Mouse (Mus musculus) adrenal gland, postnatal 14 days (tissue): ENCODE results near the gene Kat2a. TPM values are rescaled to one million over a fixed set of nuclear protein-coding genes. Genes with fewer than 3 reads are reported as not detected.

ENCODE experiments used
- DNase-seq: peaks from one replicate; pipeline ENCODE4 v3.0.0; 2021; ENCODE audit warnings: mixed read lengths
- total RNA-seq: library from RNA; stranded (reverse); gene quantifications from 2 replicates; pipeline ENCODE4 v1.2.3, GENCODE M21; 2021

The Kat2a gene
- total RNA-seq, 1 experiment from 2014 or later, result 39.9 TPM

DNA sequence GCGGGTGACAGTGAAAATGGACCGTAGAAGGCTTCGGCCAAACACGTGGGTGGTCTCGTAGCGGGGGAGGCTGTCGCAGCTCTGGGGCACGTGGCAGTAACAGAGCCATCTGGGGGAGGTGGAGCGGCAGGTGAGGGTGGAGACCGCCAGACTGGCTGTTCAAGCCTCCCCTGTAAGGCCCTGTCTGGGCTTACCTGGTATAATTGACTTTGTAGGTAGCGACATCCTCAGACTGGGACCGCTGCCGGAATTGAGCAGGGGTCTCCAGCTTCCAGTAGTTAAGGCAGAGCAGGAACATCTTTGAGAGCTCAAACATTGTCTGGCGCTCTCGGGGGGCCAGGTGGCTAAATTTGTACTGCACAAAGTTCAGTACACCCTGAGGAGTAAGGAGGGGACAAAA is 1.7 kb downstream of the Kat2a start:
- no peak for DNase-seq

DNA sequence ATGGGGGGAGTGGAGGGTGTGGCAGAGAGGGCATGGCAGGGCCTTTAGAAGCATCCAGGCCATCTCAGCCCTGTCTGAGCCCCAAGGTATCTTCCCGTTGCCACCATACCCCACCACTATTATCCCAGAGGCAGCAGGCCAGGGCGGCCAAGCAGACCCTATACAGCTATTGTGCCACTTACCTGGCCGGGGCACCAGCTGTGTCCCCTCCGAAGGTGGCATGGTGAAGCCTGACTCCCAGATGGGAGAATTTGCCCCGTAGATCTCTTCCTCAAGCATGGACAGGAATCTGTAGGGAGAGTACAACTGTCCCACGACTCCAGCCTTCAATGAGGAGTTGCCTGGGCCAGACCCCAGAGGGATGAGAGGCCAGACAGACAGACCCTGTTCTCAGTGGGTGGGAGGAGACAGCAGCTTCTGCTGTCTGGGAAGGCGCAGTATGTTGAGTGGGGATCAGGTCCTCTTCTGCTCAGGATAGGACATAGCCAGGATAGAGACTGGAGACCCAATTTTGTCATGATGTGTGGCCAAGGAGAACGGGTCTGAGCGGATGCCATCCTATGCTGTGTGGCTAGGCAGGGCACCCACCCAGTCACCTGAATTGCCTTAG is 3.0 kb downstream of the Kat2a start:
- no peak for DNase-seq

DNA sequence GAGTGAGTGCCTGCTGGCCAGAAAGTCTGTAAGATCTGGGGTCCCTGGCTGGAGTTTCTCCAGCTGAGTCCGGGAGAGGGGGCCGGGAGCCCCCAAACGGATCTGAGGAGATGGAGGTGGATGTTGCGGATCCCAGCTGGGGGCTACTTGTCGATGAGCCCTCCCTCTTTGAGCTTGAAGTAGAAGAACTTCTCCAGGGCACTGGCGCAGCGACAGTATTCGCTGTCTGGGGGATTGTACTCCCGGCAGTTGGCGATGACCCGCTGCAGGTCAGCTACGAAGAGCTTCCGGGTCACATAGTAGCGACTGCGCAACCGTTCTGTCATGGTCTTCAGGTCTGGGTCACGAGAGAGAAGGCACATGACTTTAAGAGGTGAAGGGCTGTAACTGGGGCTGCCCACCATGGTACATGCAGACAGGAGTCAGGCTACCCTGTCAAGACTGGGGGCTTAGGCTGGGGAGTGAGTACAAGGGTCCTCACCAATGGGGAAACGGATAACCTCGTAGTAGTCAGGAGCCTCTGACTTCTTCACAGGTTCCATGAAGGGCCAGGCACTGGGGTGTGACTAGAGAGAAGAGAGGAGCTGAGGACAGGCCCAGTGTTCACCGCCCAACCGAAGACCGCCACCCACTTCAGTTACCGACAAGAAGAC is 7.0 kb downstream of the Kat2a start:
- DNase-seq, result no peak

DNA sequence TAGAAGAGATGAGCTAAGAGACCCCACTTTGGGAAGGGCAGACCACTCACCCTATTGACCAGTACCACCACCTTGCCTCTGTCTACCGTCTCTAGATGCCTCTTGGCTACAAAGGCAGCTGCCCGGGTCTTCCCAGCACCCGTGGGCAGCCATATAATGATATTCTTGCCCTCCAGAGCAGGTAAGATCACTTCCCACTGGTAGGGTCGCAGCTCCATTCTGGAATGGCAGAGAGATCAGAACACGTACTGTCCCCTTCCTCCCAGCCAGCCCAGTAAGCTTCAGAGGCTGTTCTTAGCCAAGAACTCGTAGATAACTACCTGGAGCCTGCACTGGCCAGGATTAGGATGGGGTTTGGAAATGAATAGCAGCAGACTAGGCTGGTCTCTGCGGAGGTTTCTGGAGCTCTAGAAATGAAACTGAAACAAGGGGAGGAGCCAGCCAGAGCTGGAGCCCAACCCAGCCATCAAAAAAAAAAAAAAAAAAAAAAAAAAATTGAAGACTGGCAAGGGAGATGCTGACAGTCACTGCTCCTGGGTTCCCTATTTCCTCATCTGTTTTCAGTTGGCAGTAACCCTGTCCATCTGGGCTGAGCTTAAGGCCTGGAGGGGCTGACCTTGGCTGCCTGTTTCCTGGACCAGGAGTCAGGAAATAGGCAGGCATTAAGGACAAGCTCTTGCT is 8.3 kb downstream of the Kat2a start, which contains the start of gene Dhx58:
Gene Dhx58, minus strand, starts transcription at position 421 of the 681 bp plus-strand sequence.
- DNase-seq, result peak; percentile 70

DNA sequence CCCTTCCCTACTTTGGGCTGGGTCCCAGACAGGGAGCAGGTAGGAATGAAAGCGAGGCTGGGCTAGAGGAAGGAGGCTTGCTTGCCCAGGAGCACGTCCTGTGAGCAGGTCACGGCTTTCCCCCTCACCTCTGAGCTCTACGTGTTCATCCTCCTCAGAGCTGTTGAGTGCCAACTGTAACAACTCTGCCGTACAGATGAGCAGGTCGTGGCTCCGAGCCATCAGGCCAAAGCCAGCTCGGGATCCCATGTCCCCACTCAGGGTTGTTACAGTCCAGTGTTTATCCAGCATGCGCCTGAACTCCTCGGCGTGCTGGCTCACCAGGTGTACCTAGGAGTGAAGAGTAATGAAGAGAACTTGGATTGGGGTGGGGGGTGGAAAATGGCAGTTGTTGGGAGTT is 8.9 kb downstream of the Kat2a start:
- no peak for DNase-seq

DNA sequence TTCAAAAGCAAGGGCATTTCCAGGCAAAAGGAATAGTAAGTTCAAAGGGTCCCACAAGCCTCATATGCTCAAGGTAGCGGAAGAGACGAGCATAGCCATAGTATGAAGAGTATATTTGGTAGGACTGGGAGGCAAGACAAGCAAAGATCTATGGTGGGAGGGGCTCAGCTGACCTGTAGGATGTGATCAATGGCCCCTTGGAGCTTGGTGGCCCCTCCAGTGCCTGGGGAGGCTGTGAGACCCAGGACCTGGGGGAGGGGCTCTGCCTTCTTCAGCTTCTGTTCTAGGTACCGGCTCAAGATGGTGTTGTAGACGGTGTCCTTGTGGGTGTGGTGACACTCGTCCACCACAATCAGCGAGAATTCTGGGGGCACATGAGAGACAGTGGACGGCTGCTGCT is 9.4 kb downstream of the Kat2a start:
- DNase-seq, result no peak

DNA sequence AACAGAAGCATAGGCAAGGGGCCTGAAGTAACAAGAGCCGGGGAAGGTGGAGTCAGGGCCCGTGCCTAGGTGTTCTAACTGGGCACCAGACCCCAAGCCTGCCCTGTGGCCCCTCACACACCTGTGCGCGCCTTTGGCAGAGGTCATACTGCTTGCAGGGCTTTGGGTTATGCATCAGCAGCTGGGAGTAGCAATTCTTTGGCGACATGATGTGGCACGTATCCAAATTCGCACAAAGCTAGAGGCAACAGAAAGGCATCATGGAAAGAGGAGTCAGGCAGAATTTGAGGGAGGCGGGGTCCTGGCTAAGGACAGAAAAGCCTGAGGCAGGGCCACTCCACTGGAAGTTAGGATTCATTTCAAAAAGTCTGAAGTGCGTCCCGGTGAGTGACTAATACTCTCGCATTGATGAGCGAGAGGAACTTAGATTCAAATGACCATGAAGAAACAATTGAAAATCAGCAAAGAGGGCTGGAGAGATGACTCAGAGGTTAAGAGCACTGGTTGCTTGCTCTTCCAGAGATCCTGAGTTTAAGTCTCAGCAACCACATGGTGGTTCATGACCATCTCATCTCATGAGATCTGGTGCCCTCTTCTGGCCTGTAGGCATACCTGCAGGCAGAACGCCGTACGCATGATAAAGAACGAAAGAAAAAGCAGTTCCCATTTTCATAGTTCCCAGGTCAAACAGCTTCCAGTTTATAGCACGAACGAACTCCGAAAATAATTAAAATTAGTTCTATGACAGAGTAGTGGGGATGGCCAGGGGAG is 10.0 kb downstream of the Kat2a start:
- DNase-seq, result peak; percentile 83

DNA sequence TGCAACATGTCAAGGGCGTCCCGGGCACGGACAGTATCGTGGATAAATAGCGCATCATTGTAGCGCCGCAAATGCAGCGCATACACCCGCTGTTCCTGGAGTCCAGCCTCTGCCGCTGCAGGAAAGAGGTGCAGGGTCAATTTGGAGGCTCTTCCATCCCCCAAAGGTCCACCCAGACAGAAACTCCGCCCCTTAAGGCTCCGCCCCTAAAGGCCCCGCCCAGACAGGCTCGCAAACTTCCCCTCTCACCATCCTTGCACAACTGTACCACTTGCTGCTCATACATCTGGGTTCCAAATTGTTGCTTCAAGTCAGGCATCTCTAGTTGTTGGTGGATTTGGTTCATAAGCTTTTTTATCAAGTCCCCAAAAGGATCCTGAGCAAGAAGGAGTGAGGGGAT is 11.0 kb downstream of the Kat2a start:
- peak; percentile 85 for DNase-seq

DNA sequence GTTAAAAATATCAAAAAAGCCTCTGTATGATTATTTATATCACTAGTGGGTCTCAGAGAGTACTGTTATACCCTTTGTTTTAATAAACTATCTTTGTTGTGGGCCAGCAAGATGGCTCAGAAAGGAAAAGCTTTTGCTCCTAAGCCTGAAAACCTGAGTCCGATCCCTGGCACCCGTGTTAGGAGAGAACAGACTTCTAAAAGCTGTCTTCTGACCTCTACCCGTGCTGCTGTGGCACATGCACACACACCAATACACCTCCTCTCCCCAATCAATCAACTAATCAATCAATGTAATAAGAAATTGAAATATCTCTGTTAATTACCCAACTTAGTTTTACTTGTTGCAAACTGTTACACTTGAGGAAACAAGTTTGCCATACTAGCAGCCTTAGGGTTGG is 11.6 kb downstream of the Kat2a start:
- no peak for DNase-seq

DNA sequence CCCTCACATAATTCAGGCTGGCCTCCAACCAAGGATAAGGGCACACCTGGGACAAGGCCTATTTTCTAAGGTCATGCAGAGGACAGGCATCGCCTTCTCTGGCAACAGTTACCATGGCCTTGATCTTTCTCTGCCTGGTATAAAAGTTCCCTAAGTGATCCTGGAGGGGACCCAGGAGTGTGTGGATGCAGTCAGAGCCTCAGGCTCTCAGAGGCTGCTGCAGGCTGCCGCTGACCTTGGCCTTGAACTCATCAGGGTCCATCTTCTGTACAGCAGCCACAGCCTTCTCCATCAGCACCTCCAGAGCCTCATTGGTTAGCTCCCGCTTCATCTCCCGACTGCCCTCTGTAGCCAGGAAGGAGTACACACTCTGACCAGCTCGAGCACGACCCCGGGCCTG is 14.3 kb downstream of the Kat2a start:
- peak; percentile 56 for DNase-seq

DNA sequence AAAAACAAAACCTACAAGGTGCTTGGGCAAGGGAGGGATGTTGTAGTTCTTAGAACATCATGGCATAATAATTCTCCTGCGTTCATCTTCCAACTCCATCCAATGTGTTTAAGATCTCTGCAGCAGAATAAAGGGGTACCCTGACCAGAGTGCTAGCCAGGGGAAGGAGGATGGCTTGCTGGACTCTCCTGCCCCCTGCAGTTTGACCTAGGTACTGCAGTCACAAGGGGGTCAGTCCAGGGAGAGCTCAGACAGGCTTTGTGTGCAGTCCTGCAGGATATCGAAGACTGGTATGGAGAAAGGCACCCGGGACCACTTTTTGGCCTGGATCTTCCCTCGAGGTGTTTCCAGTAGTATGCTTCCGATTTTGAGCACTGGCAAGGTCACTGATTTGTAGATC is 17.3 kb downstream of the Kat2a start:
- DNase-seq, result peak; percentile 89

DNA sequence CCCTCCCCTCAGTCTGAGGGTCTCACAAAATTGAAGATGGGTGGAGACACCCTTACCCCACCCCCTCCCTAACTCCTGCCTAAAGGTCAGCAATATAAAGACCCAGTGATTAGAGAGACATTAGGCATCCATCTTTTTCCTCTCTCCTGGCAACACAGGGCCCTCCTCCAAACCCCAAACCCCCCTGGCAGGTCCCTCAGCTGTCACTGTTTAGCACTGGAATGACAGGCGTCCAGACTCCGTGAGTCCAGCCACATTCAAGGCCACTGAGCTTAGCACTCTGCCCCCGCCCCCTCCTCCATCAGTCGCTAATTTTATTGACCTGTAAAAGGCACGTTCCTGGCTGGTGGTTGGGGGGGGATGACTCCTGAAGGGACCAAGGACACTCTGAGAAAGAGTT is 19.1 kb downstream of the Kat2a start:
- no peak for DNase-seq

DNA sequence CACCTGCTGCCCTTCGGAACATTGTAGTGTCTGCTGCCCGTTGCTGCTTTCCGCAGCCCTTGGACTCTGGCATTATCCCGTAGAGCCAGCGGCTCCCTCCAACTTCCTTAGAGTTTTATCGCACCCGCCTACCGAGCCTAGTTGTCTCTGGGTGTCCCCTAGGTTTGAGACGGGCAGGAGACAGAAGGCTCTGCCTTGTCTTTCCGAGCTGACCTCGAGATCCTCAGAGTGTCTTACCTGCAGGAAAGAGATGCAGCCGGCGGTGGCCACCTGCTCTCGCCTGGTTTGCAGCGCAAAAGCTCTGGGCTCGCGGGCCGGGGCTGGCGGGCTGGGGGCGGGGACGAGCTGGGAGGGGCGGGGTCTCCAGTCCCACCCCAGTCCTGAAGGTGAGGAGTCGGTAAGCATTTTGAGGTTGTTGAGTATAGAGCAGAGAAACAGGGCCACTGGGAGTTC is 20.1 kb downstream of the Kat2a start, which contains the start of gene Zfp385c:
Gene Zfp385c, minus strand, starts transcription at position 292 of the 453 bp plus-strand sequence.
- no peak for DNase-seq

DNA sequence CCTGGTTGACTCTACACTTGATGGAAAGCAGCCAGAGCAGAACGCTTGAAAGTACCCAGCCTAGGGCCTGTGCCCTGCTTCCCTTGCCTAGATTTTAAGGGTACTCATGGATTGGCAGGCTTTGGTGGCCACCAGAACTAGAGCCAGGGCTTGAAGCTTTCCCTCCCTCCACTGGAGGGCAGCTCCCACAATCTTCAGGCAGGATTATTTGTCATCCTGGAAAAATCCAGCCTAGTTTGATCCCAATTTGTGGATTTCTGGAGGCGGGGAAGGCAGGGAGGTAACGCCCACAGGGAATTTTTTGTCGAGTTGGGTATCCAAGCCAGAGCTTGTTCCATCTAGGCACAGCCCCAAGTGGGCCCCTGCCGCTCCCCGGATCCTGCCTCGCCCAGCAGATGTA is 21.9 kb downstream of the Kat2a start:
- DNase-seq, result no peak

DNA sequence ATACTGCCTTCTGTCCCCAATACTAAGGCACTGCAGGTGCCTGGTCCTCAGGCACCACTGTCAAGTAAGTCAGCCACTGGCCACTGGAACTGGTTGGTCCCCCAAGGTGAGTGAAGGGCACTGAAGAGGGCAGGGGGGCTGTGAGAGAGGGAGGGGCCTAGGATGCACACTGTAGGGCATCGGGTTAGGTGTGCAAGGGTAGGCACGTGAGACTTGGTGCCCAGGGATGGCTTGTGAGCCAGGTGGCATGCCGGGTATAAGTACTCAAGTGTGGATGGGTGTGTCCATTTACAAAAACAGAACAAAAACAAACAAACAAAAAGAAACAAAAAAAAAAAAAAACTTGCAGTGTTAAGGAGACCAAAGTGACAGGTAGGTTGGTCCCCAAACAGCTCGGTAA is 23.8 kb downstream of the Kat2a start:
- no peak for DNase-seq

DNA sequence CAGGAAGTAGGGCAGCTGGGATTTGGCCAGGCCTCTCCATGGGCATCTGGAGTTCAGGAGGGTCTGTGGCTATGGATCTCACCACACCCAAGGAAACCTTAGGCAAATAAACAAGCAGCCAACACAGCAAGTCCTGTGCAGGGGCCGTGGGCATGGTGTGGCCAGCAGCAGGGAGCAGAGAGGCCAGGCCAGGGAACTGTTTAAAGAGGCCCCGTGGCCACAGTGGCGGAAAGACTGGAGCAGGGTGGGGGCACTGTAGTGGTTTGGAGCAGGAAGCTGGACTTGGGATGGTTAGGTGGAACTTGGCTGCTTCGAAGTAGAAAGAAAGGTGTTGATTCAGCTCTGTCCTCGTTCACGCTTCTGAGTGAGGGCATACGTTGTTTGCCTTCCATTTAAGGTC is 25.0 kb downstream of the Kat2a start:
- no peak for DNase-seq

DNA sequence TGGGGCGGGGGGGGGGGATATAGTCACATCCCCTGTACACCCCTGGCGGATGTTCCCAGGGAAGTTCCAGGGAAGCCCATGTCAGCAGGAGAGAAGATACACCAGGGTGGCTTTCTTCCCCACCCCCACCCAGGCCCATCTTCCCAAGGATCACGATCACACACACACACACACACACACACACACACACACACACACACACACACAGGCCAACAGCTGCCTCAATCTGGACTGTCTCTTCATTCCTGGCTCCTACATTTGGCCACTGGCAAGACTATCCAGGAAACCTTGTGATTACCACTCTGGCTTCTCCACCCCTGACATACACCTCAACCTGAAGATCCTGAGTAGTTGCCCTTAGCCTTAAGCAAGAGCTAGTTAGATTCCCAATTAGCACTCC is 26.9 kb downstream of the Kat2a start:
- no peak for DNase-seq

DNA sequence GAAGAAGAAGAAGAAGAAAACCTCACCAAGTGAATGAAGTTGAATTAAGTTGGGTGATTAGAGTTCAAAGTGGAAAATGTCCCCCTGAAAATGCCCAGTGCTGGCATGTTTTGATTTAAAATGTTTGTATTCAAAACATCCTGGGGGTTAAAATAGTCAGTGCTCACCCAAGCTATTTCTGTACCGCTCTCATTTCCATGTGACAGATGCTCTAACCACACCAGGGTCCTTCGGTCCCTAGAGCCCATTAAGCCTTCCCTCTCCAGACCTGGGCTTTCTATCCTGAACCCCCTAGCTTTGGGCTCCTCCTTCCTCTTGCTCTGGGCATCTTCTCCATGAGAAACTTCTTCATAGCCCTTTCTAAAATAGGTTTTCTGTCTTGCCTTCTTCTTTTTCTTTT is 28.2 kb downstream of the Kat2a start:
- DNase-seq, result no peak

DNA sequence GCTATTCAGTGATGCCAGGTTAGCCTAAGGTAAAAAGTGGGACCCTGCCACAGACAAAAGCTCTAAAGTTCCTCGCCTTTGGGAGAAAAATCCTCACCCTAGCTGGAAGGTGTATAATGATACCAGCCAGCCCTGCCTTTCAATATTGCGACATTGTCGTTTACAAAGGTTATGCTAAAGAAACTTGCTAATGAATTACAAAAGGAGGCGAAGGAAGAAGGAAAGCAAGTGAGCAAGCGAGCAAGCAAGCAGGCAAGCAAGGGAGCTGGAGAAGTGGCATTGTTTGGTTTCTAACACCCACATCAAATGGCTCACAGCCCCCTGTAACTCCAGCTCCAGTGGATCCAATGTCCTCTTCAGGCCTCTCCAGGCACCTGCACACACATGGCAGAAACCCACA is 29.7 kb downstream of the Kat2a start:
- no peak for DNase-seq

DNA sequence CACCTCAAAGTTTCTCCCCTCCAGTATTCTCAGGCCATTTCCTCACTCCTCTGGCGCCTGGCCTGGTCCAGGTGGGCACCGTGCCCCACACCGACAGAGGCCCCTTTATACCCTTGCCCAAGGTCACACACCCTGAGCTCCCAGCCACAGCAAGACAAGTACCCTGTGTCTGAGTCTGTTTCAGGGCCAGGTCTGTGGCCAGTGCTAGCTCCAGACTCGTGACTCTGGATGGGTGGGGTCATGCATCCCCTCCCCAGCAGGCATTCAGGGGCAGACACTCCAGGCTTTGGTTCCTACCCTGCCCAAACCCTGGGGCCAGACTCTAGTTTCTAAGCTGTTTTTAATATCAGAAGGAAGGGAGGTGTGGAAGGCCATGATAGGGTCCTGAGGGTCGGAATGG is 30.4 kb downstream of the Kat2a start:
- DNase-seq, result no peak

DNA sequence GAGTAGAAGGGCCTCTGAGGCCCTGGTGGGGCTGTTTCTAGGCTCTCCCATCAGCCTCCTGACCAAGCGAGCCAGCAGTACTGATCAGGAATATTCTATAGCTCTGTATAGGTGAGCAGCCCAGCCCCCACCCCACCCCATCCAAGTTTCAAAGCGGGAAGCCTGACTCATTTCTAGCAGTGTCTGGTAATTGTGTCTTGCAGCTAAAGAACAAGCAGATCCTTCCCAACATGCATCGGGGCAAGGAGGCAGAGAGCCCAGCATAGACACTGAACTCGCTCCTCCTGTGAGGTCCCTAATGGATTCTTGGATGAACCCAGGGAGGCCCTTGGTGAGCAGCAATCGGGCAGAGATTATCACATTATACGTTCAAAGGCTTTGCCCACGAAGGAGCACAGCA is 34.5 kb downstream of the Kat2a start:
- no peak for DNase-seq

DNA sequence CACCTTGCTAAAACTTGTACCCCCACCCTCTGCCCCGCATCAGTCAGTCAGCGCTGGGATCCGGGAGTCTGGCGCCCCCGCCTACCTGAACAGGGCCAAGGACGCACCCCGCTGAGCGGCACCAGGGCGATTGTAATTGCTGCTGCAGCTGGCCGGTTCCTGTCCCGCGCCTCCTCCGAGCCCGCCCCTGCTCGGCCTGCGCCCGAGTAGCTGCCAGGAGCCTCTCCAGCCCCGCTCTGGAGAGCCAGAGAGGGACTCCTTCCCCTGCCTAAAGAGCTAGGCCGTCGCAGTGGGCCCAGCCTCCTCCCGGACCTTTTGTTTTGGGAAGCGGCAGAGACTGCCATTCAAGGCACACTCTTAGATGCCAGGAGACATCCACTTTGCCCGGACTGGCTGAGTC is 39.1 kb downstream of the Kat2a start:
- DNase-seq, result peak; percentile 74

DNA sequence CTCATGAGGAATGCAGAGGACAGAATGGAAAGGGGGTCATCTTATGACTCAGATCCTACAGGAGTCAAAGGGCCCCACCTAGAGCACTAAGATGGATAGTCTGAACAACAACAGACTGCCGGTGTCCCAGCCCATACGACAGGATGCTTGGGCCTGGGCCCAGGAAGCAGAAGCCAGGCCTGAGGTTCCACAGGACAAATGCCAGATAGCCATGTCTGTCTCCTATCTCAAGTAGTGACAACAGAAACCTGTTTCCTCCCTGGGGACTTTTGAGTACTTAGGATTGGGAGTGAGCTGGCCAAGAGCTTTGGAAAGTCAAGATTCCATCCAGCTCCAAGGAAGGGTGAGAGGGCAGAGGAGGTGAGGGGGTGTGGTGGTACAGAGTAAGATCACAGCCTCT is 40.3 kb downstream of the Kat2a start:
- DNase-seq, result no peak
